Mouse (Mus musculus) limb, embryonic 14.5 days (tissue): ENCODE results near the gene Ppp1ca. TPM values are rescaled to one million over a fixed set of nuclear protein-coding genes. Genes with fewer than 3 reads are reported as not detected.

Experiments
- ATAC-seq: fragments of 200-750 bp; cut with Nextera tagmentation; 2 replicates; pipeline ENCODE4 v1.8.0; 2017; ENCODE audit warnings: low read depth, moderate number of reproducible peaks, moderate TSS enrichment; ENCODE audit not compliant: low FRiP score
- DNase-seq: peaks from one replicate; pipeline ENCODE4 v3.0.0-alpha.2; 2015; ENCODE audit warnings: low spot score
- H3K27ac ChIP-seq: fragments of 300-500 bp; sonication (generic); replicated peaks from 2 replicates; pipeline ENCODE4 v1.5.1; 2014; ENCODE audit warnings: low read depth, mild to moderate bottlenecking, low read length, moderate library complexity, mixed read lengths
- H3K27me3 ChIP-seq: fragments of 300-500 bp; sonication (generic); 2 replicates; pipeline ENCODE4 v1.6.1; 2014; ENCODE audit warnings: low read length, mixed read lengths; ENCODE audit not compliant: control insufficient read depth, insufficient read depth
- H3K36me3 ChIP-seq: fragments of 300-500 bp; sonication (generic); 2 replicates; pipeline ENCODE4 v1.6.1; 2014; ENCODE audit warnings: mild to moderate bottlenecking, low read length, moderate library complexity, mixed read lengths; ENCODE audit not compliant: control insufficient read depth, insufficient read depth
- H3K4me1 ChIP-seq: fragments of 300-500 bp; sonication (generic); 2 replicates; pipeline ENCODE4 v1.6.1; 2014; ENCODE audit warnings: antibody characterized with exemption, low read length, mixed read lengths; ENCODE audit not compliant: control insufficient read depth, insufficient read depth
- H3K4me2 ChIP-seq: fragments of 300-500 bp; sonication (generic); replicated peaks from 2 replicates; pipeline ENCODE4 v1.6.1; 2014; ENCODE audit warnings: low read depth, mild to moderate bottlenecking, low read length, moderate library complexity; ENCODE audit not compliant: severe bottlenecking
- H3K4me3 ChIP-seq: fragments of 300-500 bp; sonication (generic); replicated peaks from 2 replicates; pipeline ENCODE4 v1.5.1; 2014; ENCODE audit warnings: low read length
- H3K9ac ChIP-seq: fragments of 300-500 bp; sonication (generic); 2 replicates; pipeline ENCODE4 v1.6.1; 2014; ENCODE audit warnings: mild to moderate bottlenecking, low read depth, low read length, moderate library complexity; ENCODE audit not compliant: severe bottlenecking
- H3K9me3 ChIP-seq: fragments of 300-500 bp; sonication (generic); 2 replicates; pipeline ENCODE4 v1.6.1; 2016; ENCODE audit warnings: low read length; ENCODE audit not compliant: control insufficient read depth
- POLR2A ChIP-seq: fragments of 200-500 bp; IDR thresholded peaks from 2 replicates; pipeline ENCODE4 v1.8.0; 2012; ENCODE audit warnings: inconsistent platforms, mild to moderate bottlenecking, moderate library complexity, borderline replicate concordance; ENCODE audit not compliant: insufficient read depth, insufficient read length; ENCODE audit errors: extremely low read depth
- WGBS: fragments of 180-500 bp; shearing (Covaris S2); extraction: QIAGEN DNeasy Blood & Tissue Kit; methylation state at CpG from one replicate; pipeline ENCODE4 v1.1.7; 2014; 5-methylcytosine and 5-hydroxymethylcytosine counted together
- microRNA-seq: library from miRNA; unstranded; fragments of <30 nt; microRNA quantifications from one replicate; pipeline ENCODE4, GENCODE M21; 2016
- polyA plus RNA-seq, 2 experiments: library from polyadenylated mRNA; depleted of rRNA in 1 of 2; stranded (reverse) in 1 of 2; unstranded in 1 of 2; fragments of >200 nt; fragmentation: Nextera tagmentation in 1 of 2; extraction: Ambion mirVana in 1 of 2; gene quantifications; 2 replicates each; pipeline versions ENCODE4 v1.2.1 to v1.2.3; 2012 to 2014

Ppp1ca gene
- polyA plus RNA-seq, 2 experiments, result 490 to 794 TPM

DNA sequence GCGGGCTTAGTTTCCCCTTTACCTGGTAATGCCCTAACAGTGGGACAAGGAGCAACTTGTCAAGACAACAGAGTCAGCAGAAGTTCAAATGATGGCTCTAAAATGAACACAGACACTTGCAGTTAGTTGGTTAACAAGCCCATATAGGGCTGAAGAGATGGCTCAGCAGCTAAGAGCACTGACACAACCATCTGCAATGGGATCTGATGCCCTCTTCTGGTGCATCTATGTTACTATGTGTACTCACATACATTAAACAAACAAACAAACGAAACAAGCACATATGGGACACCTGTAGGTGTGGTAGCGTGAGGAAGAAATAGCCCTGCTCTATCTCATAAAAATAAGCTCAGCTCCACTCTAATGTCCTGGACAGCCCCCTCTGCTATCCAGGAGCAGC lies 50.6 kb downstream of the Ppp1ca start:
- TF ChIP-seq POLR2A, result no peak
- H3K9me3 ChIP-seq, result no peaks in the 10 kb centered on the region
- WGBS, result 65% methylated on average over 3 of the region's 3 CpGs
- no peaks in the 10 kb centered on the region for H3K27me3 ChIP-seq
- H3K4me1 ChIP-seq, result peaks cover 3% of the 10 kb centered on the region; the same call in 1 of the 2 replicates
- no peak overlapping the region for H3K4me3 ChIP-seq
- H3K9ac ChIP-seq, result no peak overlapping the region
- no peaks in the 10 kb centered on the region for H3K36me3 ChIP-seq
- no peak overlapping the region for H3K27ac ChIP-seq
- H3K4me2 ChIP-seq, result no peak overlapping the region
- ATAC-seq (no peak), DNase-seq (no peak)

DNA sequence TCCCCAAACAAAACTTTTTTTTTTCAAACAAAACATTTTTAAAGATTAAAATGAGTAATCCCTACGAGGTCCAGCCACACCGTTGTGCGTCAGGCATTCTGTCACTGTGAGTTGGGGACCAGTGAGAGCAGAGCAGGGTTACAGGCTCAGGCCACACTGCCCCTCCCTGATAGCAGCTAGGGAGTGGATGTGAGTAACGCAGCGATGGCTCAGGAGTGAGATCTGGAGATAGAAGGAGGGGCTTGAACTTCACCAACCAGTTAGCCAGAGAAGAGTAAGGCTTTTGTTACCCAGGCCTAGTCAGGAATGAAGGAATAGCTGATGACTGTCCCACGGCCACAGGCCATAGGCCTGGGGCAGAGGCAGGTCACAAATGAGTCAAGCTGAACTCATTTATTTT lies 52.9 kb downstream of the Ppp1ca start:
- TF ChIP-seq POLR2A, result no peak

More for the DNA sequence above, 52.9 kb downstream of the Ppp1ca start:
- no peaks in the 10 kb centered on the region for H3K27me3 ChIP-seq
- H3K27ac ChIP-seq, result no peak overlapping the region
- H3K4me1 ChIP-seq, result peaks cover 3% of the 10 kb centered on the region; the same call in 1 of the 2 replicates
- H3K4me2 ChIP-seq, result no peak overlapping the region
- H3K9ac ChIP-seq, result no peak overlapping the region
- ATAC-seq (no peak), DNase-seq (no peak)
- 78% methylated on average over 6 of the region's 6 CpGs for WGBS
- no peaks in the 10 kb centered on the region for H3K9me3 ChIP-seq
- H3K36me3 ChIP-seq, result no peaks in the 10 kb centered on the region
- H3K4me3 ChIP-seq, result no peak overlapping the region

Small RNAs within 50 kb of the gene (microRNA-seq; reads per million reads assigned to microRNA genes)
- gene Gm26115, result not detected

Other genes starting within 250 kb of the Ppp1ca start
Only the 30 nearest of the 31 such genes appear.
- gene Aldh3b3, start 233.4 kb upstream of the Ppp1ca start, polyA plus RNA-seq (2012; rRNA removed), result 0.32 and 0.52 TPM in 2 replicates
- 0.33 and 0.39 TPM in 2 replicates for gene Aldh3b3, start 233.4 kb upstream of the Ppp1ca start, polyA plus RNA-seq (2014; fragmentation: Nextera tagmentation; extraction: Ambion mirVana)
- gene Aldh3b2, start 219.7 kb upstream of the Ppp1ca start, polyA plus RNA-seq (2012; rRNA removed), result 10.7 and 14.5 TPM in 2 replicates
- 28.1 and 30.3 TPM in 2 replicates for gene Aldh3b2, start 219.7 kb upstream of the Ppp1ca start, polyA plus RNA-seq (2014; fragmentation: Nextera tagmentation; extraction: Ambion mirVana)
- gene Acy3, start 205.5 kb upstream of the Ppp1ca start, polyA plus RNA-seq (2012; rRNA removed), result 9.4 and 12.8 TPM in 2 replicates
- gene Acy3, start 205.5 kb upstream of the Ppp1ca start, polyA plus RNA-seq (2014; fragmentation: Nextera tagmentation; extraction: Ambion mirVana), result 6.7 and 9.2 TPM in 2 replicates
- 0.08 and 0.12 TPM in 2 replicates for gene Tbx10, start 199.3 kb upstream of the Ppp1ca start, polyA plus RNA-seq (2012; rRNA removed)
- gene Tbx10, start 199.3 kb upstream of the Ppp1ca start, polyA plus RNA-seq (2014; fragmentation: Nextera tagmentation; extraction: Ambion mirVana), result 0.28 TPM in 1 of 2 replicates, not detected in the other
- gene Nudt8, start 191.5 kb upstream of the Ppp1ca start, polyA plus RNA-seq (2012; rRNA removed), result 18.3 and 21.0 TPM in 2 replicates
- gene Nudt8, start 191.5 kb upstream of the Ppp1ca start, polyA plus RNA-seq (2014; fragmentation: Nextera tagmentation; extraction: Ambion mirVana), result 35.8 and 38.9 TPM in 2 replicates
- gene Gm49405, start 191.4 kb upstream of the Ppp1ca start, polyA plus RNA-seq (2012; rRNA removed), result 7.0 and 8.0 TPM in 2 replicates
- 2.3 and 3.3 TPM in 2 replicates for gene Gm49405, start 191.4 kb upstream of the Ppp1ca start, polyA plus RNA-seq (2014; fragmentation: Nextera tagmentation; extraction: Ambion mirVana)
- 19.6 and 22.4 TPM in 2 replicates for gene Doc2g, start 188.8 kb upstream of the Ppp1ca start, polyA plus RNA-seq (2012; rRNA removed)
- 3.4 and 3.9 TPM in 2 replicates for gene Doc2g, start 188.8 kb upstream of the Ppp1ca start, polyA plus RNA-seq (2014; fragmentation: Nextera tagmentation; extraction: Ambion mirVana)
- gene Ndufv1, start 179.3 kb upstream of the Ppp1ca start, polyA plus RNA-seq (2012; rRNA removed), result 141 and 157 TPM in 2 replicates
- 193 and 194 TPM in 2 replicates for gene Ndufv1, start 179.3 kb upstream of the Ppp1ca start, polyA plus RNA-seq (2014; fragmentation: Nextera tagmentation; extraction: Ambion mirVana)
- gene Gstp1, start 154.1 kb upstream of the Ppp1ca start, polyA plus RNA-seq (2012; rRNA removed), result 291 and 325 TPM in 2 replicates
- gene Gstp1, start 154.1 kb upstream of the Ppp1ca start, polyA plus RNA-seq (2014; fragmentation: Nextera tagmentation; extraction: Ambion mirVana), result 508 and 540 TPM in 2 replicates
- gene Gstp2, start 146.0 kb upstream of the Ppp1ca start, polyA plus RNA-seq (2012; rRNA removed), result 10.7 and 10.8 TPM in 2 replicates
- gene Gstp2, start 146.0 kb upstream of the Ppp1ca start, polyA plus RNA-seq (2014; fragmentation: Nextera tagmentation; extraction: Ambion mirVana), result 0.87 and 1.7 TPM in 2 replicates
- gene Gstp3, start 132.5 kb upstream of the Ppp1ca start, polyA plus RNA-seq (2012; rRNA removed), result 0.63 and 0.69 TPM in 2 replicates
- gene Gstp3, start 132.5 kb upstream of the Ppp1ca start, polyA plus RNA-seq (2014; fragmentation: Nextera tagmentation; extraction: Ambion mirVana), result 0.41 and 0.47 TPM in 2 replicates
- not detected in 2 replicates for gene Cabp2, start 110.5 kb upstream of the Ppp1ca start, polyA plus RNA-seq (2012; rRNA removed)
- not detected in 2 replicates for gene Cabp2, start 110.5 kb upstream of the Ppp1ca start, polyA plus RNA-seq (2014; fragmentation: Nextera tagmentation; extraction: Ambion mirVana)
- gene Cdk2ap2, start 94.9 kb upstream of the Ppp1ca start, polyA plus RNA-seq (2012; rRNA removed), result 45.2 and 52.1 TPM in 2 replicates
- 67.0 and 67.6 TPM in 2 replicates for gene Cdk2ap2, start 94.9 kb upstream of the Ppp1ca start, polyA plus RNA-seq (2014; fragmentation: Nextera tagmentation; extraction: Ambion mirVana)
- gene Pitpnm1, start 92.1 kb upstream of the Ppp1ca start, polyA plus RNA-seq (2012; rRNA removed), result 16.2 and 20.8 TPM in 2 replicates
- 4.5 and 6.7 TPM in 2 replicates for gene Pitpnm1, start 92.1 kb upstream of the Ppp1ca start, polyA plus RNA-seq (2014; fragmentation: Nextera tagmentation; extraction: Ambion mirVana)
- gene Aip, start 66.2 kb upstream of the Ppp1ca start, polyA plus RNA-seq (2012; rRNA removed), result 96.0 and 119 TPM in 2 replicates
- gene Aip, start 66.2 kb upstream of the Ppp1ca start, polyA plus RNA-seq (2014; fragmentation: Nextera tagmentation; extraction: Ambion mirVana), result 86.4 and 95.7 TPM in 2 replicates
- 0.01 and 0.05 TPM in 2 replicates for gene Gpr152, start 52.3 kb upstream of the Ppp1ca start, polyA plus RNA-seq (2012; rRNA removed)
- gene Gpr152, start 52.3 kb upstream of the Ppp1ca start, polyA plus RNA-seq (2014; fragmentation: Nextera tagmentation; extraction: Ambion mirVana), result not detected in 2 replicates
- gene Cabp4, start 48.0 kb upstream of the Ppp1ca start, polyA plus RNA-seq (2012; rRNA removed), result 0.05 and 0.06 TPM in 2 replicates
- 0.10 TPM in 2 replicates for gene Cabp4, start 48.0 kb upstream of the Ppp1ca start, polyA plus RNA-seq (2014; fragmentation: Nextera tagmentation; extraction: Ambion mirVana)
- 229 and 261 TPM in 2 replicates for gene Coro1b, start 43.4 kb upstream of the Ppp1ca start, polyA plus RNA-seq (2012; rRNA removed)
- gene Coro1b, start 43.4 kb upstream of the Ppp1ca start, polyA plus RNA-seq (2014; fragmentation: Nextera tagmentation; extraction: Ambion mirVana), result 148 and 153 TPM in 2 replicates
- gene Ptprcap, start 38.5 kb upstream of the Ppp1ca start, polyA plus RNA-seq (2012; rRNA removed), result 7.0 and 8.9 TPM in 2 replicates
- gene Ptprcap, start 38.5 kb upstream of the Ppp1ca start, polyA plus RNA-seq (2014; fragmentation: Nextera tagmentation; extraction: Ambion mirVana), result 7.8 and 8.9 TPM in 2 replicates
- 76.4 and 85.1 TPM in 2 replicates for gene Rps6kb2, start 28.7 kb upstream of the Ppp1ca start, polyA plus RNA-seq (2012; rRNA removed)
- 43.0 and 47.2 TPM in 2 replicates for gene Rps6kb2, start 28.7 kb upstream of the Ppp1ca start, polyA plus RNA-seq (2014; fragmentation: Nextera tagmentation; extraction: Ambion mirVana)
- gene Carns1, start 16.6 kb upstream of the Ppp1ca start, polyA plus RNA-seq (2012; rRNA removed), result 2.6 and 5.6 TPM in 2 replicates
- 1.4 and 1.8 TPM in 2 replicates for gene Carns1, start 16.6 kb upstream of the Ppp1ca start, polyA plus RNA-seq (2014; fragmentation: Nextera tagmentation; extraction: Ambion mirVana)
- 4.5 and 5.8 TPM in 2 replicates for gene Tbc1d10c, start 781 bp upstream of the Ppp1ca start, polyA plus RNA-seq (2012; rRNA removed)
- gene Tbc1d10c, start 781 bp upstream of the Ppp1ca start, polyA plus RNA-seq (2014; fragmentation: Nextera tagmentation; extraction: Ambion mirVana), result 3.5 and 3.9 TPM in 2 replicates
- 57.5 and 75.5 TPM in 2 replicates for gene Rad9a, start 9.6 kb downstream of the Ppp1ca start, polyA plus RNA-seq (2012; rRNA removed)
- gene Rad9a, start 9.6 kb downstream of the Ppp1ca start, polyA plus RNA-seq (2014; fragmentation: Nextera tagmentation; extraction: Ambion mirVana), result 33.3 and 38.0 TPM in 2 replicates
- gene Clcf1, start 22.2 kb downstream of the Ppp1ca start, polyA plus RNA-seq (2012; rRNA removed), result 42.8 and 61.2 TPM in 2 replicates
- gene Clcf1, start 22.2 kb downstream of the Ppp1ca start, polyA plus RNA-seq (2014; fragmentation: Nextera tagmentation; extraction: Ambion mirVana), result 7.7 and 8.7 TPM in 2 replicates
- 0.83 and 1.0 TPM in 2 replicates for gene AC109138.7, start 22.3 kb downstream of the Ppp1ca start, polyA plus RNA-seq (2012; rRNA removed)
- gene AC109138.7, start 22.3 kb downstream of the Ppp1ca start, polyA plus RNA-seq (2014; fragmentation: Nextera tagmentation; extraction: Ambion mirVana), result not detected in 2 replicates
- 48.0 and 50.7 TPM in 2 replicates for gene Pold4, start 39.8 kb downstream of the Ppp1ca start, polyA plus RNA-seq (2012; rRNA removed)
- 26.5 and 28.4 TPM in 2 replicates for gene Pold4, start 39.8 kb downstream of the Ppp1ca start, polyA plus RNA-seq (2014; fragmentation: Nextera tagmentation; extraction: Ambion mirVana)
- 57.5 and 65.5 TPM in 2 replicates for gene Ssh3, start 77.1 kb downstream of the Ppp1ca start, polyA plus RNA-seq (2012; rRNA removed)
- gene Ssh3, start 77.1 kb downstream of the Ppp1ca start, polyA plus RNA-seq (2014; fragmentation: Nextera tagmentation; extraction: Ambion mirVana), result 21.2 and 22.3 TPM in 2 replicates
- 25.2 and 33.2 TPM in 2 replicates for gene Ankrd13d, start 91.1 kb downstream of the Ppp1ca start, polyA plus RNA-seq (2012; rRNA removed)
- gene Ankrd13d, start 91.1 kb downstream of the Ppp1ca start, polyA plus RNA-seq (2014; fragmentation: Nextera tagmentation; extraction: Ambion mirVana), result 10.2 and 11.5 TPM in 2 replicates
- 83.6 and 92.1 TPM in 2 replicates for gene Grk2, start 114.2 kb downstream of the Ppp1ca start, polyA plus RNA-seq (2012; rRNA removed)
- 22.3 and 22.9 TPM in 2 replicates for gene Grk2, start 114.2 kb downstream of the Ppp1ca start, polyA plus RNA-seq (2014; fragmentation: Nextera tagmentation; extraction: Ambion mirVana)
- gene Kdm2a, start 206.2 kb downstream of the Ppp1ca start, polyA plus RNA-seq (2012; rRNA removed), result 99.7 and 126 TPM in 2 replicates
- gene Kdm2a, start 206.2 kb downstream of the Ppp1ca start, polyA plus RNA-seq (2014; fragmentation: Nextera tagmentation; extraction: Ambion mirVana), result 54.4 and 59.8 TPM in 2 replicates